ENCODE assay signal across 17 mouse cellular contexts in genomic region chr5:36681219-36681618, GRCm38 (mm10). TPM values are rescaled to one million over a fixed set of nuclear protein-coding genes. Genes with fewer than 3 reads are reported as not detected.
DNase-seq lines count a peak whose midpoint lies in the region; ATAC-seq lines count a peak whose summit lies in the region.
"Had no signal": no experiment of that assay in that cellular context is flagged by ENCODE, and none has a peak within 500 bp of the region (broad histone marks: within the 10 kb centered on the region; RNA-seq: fewer than 3 reads in every experiment).

No protein-coding gene starts in this region.

- no peak overlapping the region for H3K4me2 ChIP-seq in heart, embryonic 15.5 days
- no peak overlapping the region for H3K4me2 ChIP-seq in lung, embryonic 15.5 days
- H3K4me2 ChIP-seq: forebrain, embryonic 13.5 days; heart, embryonic 11.5 days; hindbrain, embryonic 13.5 days had no signal

- H3K36me3 ChIP-seq in heart, embryonic 15.5 days: no peaks in the 10 kb centered on the region
- no peaks in the 10 kb centered on the region for H3K36me3 ChIP-seq in lung, embryonic 15.5 days
- H3K36me3 ChIP-seq: hindbrain, embryonic 13.5 days had no signal

- H3K27ac ChIP-seq in heart, embryonic 15.5 days: peak overlapping the region; percentile 6; the same call in 1 of the 2 replicates
- 0 out of 2 replicates have a peak overlapping the region, but pooled peaks have one; percentile 29 for H3K27ac ChIP-seq in lung, embryonic 15.5 days
- H3K27ac ChIP-seq: embryonic facial prominence, embryonic 10.5 days; forebrain, embryonic 13.5 days; hindbrain, embryonic 13.5 days; hindbrain, postnatal 0 days had no signal

- H3K9me3 ChIP-seq in heart, embryonic 15.5 days (replicated peaks): no peaks in the 10 kb centered on the region
- no peaks in the 10 kb centered on the region for H3K9me3 ChIP-seq in lung, embryonic 15.5 days
- H3K9me3 ChIP-seq: embryonic facial prominence, embryonic 10.5 days; forebrain, embryonic 13.5 days; hindbrain, embryonic 13.5 days had no signal

- no peak overlapping the region for H3K9ac ChIP-seq in heart, embryonic 15.5 days
- H3K9ac ChIP-seq in lung, embryonic 15.5 days: no peak overlapping the region
- H3K9ac ChIP-seq: forebrain, embryonic 13.5 days; forebrain, postnatal 0 days; hindbrain, embryonic 13.5 days had no signal

- DNase-seq in heart, postnatal 4 days: no peak
- no peak for DNase-seq in lung, postnatal 14 days
- no peak for DNase-seq in urinary bladder, postnatal 36 days (ENCODE audit: low spot score in 2 of 2)
- DNase-seq: adrenal gland, postnatal 10 days; cerebellum, adult 11-12 months; cerebellum, adult 9-11 months; cerebellum, postnatal 36 days; forebrain, postnatal 0 days; gastrocnemius, postnatal 25 days had no signal

- peaks cover 17% of the 10 kb centered on the region for H3K4me1 ChIP-seq in heart, embryonic 15.5 days (replicated peaks)
- peaks cover 13% of the 10 kb centered on the region; the same call in 1 of the 2 replicates for H3K4me1 ChIP-seq in lung, embryonic 15.5 days
- H3K4me1 ChIP-seq: hindbrain, embryonic 13.5 days had no signal

- no peaks in the 10 kb centered on the region for H3K27me3 ChIP-seq in heart, embryonic 15.5 days
- no peaks in the 10 kb centered on the region for H3K27me3 ChIP-seq in lung, embryonic 15.5 days
- H3K27me3 ChIP-seq: forebrain, embryonic 13.5 days; hindbrain, embryonic 13.5 days had no signal

- H3K4me3 ChIP-seq in heart, embryonic 15.5 days: no peak overlapping the region
- H3K4me3 ChIP-seq in lung, embryonic 15.5 days: no peak overlapping the region
- H3K4me3 ChIP-seq: embryonic facial prominence, embryonic 10.5 days; forebrain, embryonic 13.5 days; hindbrain, embryonic 13.5 days had no signal

- ATAC-seq in heart, embryonic 15.5 days (replicated peaks; ENCODE audit: insufficient number of reproducible peaks, insufficient read depth, low FRiP score, low read depth): no peak
- ATAC-seq in lung, embryonic 15.5 days (ENCODE audit: borderline replicate concordance, extremely low read depth, low FRiP score, low TSS enrichment): no peak
- ATAC-seq in megakaryocyte progenitor cell, adult 5-6 weeks (replicated peaks; ENCODE audit: poor library complexity): peak; percentile 52
- ATAC-seq: forebrain, embryonic 13.5 days; forebrain, postnatal 0 days; hindbrain, postnatal 0 days had no signal

RNA-seq across cellular contexts. Expression of gene D5Ertd579e, which starts 14.6 kb away (rescaled TPM):
- polyA plus RNA-seq in heart, embryonic 15.5 days (2015; fragmentation: Nextera tagmentation; extraction: Ambion mirVana): 23.2 and 23.7 TPM in 2 replicates
- 100 to 1,000 TPM; 101 to 105 TPM for total RNA-seq in heart, postnatal 4 days (2021)
- 15.5 and 16.7 TPM in 2 replicates for polyA plus RNA-seq in lung, embryonic 15.5 days (2015; fragmentation: Nextera tagmentation; extraction: Ambion mirVana)
- 13.3 and 16.0 TPM in 2 replicates for total RNA-seq in megakaryocyte progenitor cell, adult 5-6 weeks (2015)
- total RNA-seq in megakaryocyte progenitor cell, adult 5-6 weeks (2017): 20.2 and 41.1 TPM in 2 replicates
